Comparison of ENCODE assay signal across 8 mouse cellular contexts in genomic region chr13:55571027-55571751, GRCm38 (mm10). TPM values are rescaled to one million over a fixed set of nuclear protein-coding genes. Genes with fewer than 3 reads are reported as not detected.
DNase-seq lines count a peak whose midpoint lies in the region; ATAC-seq and TF ChIP-seq lines count a peak whose summit lies in the region.

Gene Fam193b (minus strand): TSS chr13:55571120.

- peaks cover 61% of the 10 kb centered on the region for H3K79me2 ChIP-seq in C2C12 (ENCODE audit: control insufficient read depth, insufficient read depth)

- DNase-seq in brain, embryonic 14.5 days (ENCODE audit: low read depth), result peak; percentile 96
- peak; percentile 94 for DNase-seq in kidney, postnatal 0 days (ENCODE audit: low spot score)
- peak; percentile 89 for DNase-seq in liver, embryonic 11.5 days (ENCODE audit: low spot score)
- DNase-seq in naive thymus-derived CD4-positive, alpha-beta T cell, adult 2 months (ENCODE audit: low read depth), result peak; percentile 94

- H3K27me3 ChIP-seq in C2C12 (ENCODE audit: control insufficient read depth, insufficient read depth, insufficient read length), result no peaks in the 10 kb centered on the region
- H3K27me3 ChIP-seq in erythroblast, embryonic 14.5 days (ENCODE audit: control insufficient read depth), result no peaks in the 10 kb centered on the region
- no peaks in the 10 kb centered on the region for H3K27me3 ChIP-seq in heart, embryonic 12.5 days (replicated peaks)
- no peaks in the 10 kb centered on the region for H3K27me3 ChIP-seq in kidney, postnatal 0 days (ENCODE audit: insufficient read depth, low read length)
- no peaks in the 10 kb centered on the region for H3K27me3 ChIP-seq in liver, embryonic 11.5 days (replicated peaks; ENCODE audit: control insufficient read depth, insufficient read depth, low read length)
- H3K27me3 ChIP-seq in stomach, embryonic 14.5 days (ENCODE audit: control insufficient read depth, insufficient read depth, low read length), result no peaks in the 10 kb centered on the region

- H3ac ChIP-seq in C2C12 (ENCODE audit: control insufficient read depth, insufficient read length, low read depth), result peak within 1 kb of the TSS; percentile 87

- H3K36me3 ChIP-seq in C2C12 (ENCODE audit: control insufficient read depth, insufficient read depth), result peaks cover 7% of the 10 kb centered on the region
- H3K36me3 ChIP-seq in erythroblast, embryonic 14.5 days (ENCODE audit: control insufficient read depth), result peaks cover 24% of the 10 kb centered on the region
- H3K36me3 ChIP-seq in heart, embryonic 12.5 days, result peaks cover 17% of the 10 kb centered on the region
- no peaks in the 10 kb centered on the region for H3K36me3 ChIP-seq in kidney, postnatal 0 days (ENCODE audit: insufficient read depth, low read length)
- H3K36me3 ChIP-seq in liver, embryonic 11.5 days (ENCODE audit: control insufficient read depth, insufficient read depth, low read length), result peaks cover 6% of the 10 kb centered on the region; the same call in 1 of the 2 replicates
- peaks cover 2% of the 10 kb centered on the region for H3K36me3 ChIP-seq in stomach, embryonic 14.5 days (ENCODE audit: control insufficient read depth, insufficient read depth, low read length)

- H3K9me3 ChIP-seq in erythroblast, embryonic 14.5 days (ENCODE audit: control insufficient read depth, low read length), result no peaks in the 10 kb centered on the region
- H3K9me3 ChIP-seq in heart, embryonic 12.5 days (replicated peaks), result peaks cover 2% of the 10 kb centered on the region; the same call in 1 of the 2 replicates
- no peaks in the 10 kb centered on the region for H3K9me3 ChIP-seq in kidney, postnatal 0 days (replicated peaks; ENCODE audit: low read length)
- H3K9me3 ChIP-seq in liver, embryonic 11.5 days (ENCODE audit: control insufficient read depth, low read length), result no peaks in the 10 kb centered on the region
- H3K9me3 ChIP-seq in stomach, embryonic 14.5 days (ENCODE audit: control insufficient read depth, low read depth, low read length), result no peaks in the 10 kb centered on the region; the same call in 1 of the 2 replicates

- ATAC-seq in heart, embryonic 12.5 days (ENCODE audit: insufficient number of reproducible peaks, low FRiP score), result peak; percentile 94
- ATAC-seq in kidney, postnatal 0 days (replicated peaks; ENCODE audit: low FRiP score, low read depth), result peak; percentile 91
- peak; percentile 93 for ATAC-seq in liver, embryonic 11.5 days (replicated peaks; ENCODE audit: low FRiP score)
- peak; percentile 93 for ATAC-seq in stomach, embryonic 14.5 days (ENCODE audit: insufficient number of reproducible peaks, insufficient read depth, low FRiP score, low read depth)

- peaks cover 33% of the 10 kb centered on the region for H3K79me3 ChIP-seq in C2C12 (ENCODE audit: low read depth)

- peak; percentile 31; the same call in 1 of the 2 replicates for TF ChIP-seq POLR2A in brain, embryonic 14.5 days (IDR thresholded peaks at IDR 0.05; ENCODE audit: borderline replicate concordance, extremely low read depth, insufficient read depth, insufficient read length, poor library complexity, severe bottlenecking)

- WGBS in heart, embryonic 12.5 days, result 2% methylated on average over 44 of the region's 47 CpGs
- 3% methylated on average over 30 of the region's 47 CpGs for WGBS in kidney, postnatal 0 days
- 3% methylated on average over 45 of the region's 47 CpGs for WGBS in liver, embryonic 11.5 days
- WGBS in stomach, embryonic 14.5 days, result 2% methylated on average over 42 of the region's 47 CpGs

- peak within 1 kb of the TSS; percentile 85 for H3K4me3 ChIP-seq in C2C12 (ENCODE audit: insufficient read depth, poor library complexity, severe bottlenecking)
- peak within 1 kb of the TSS; percentile 99 for H3K4me3 ChIP-seq in erythroblast, embryonic 14.5 days (replicated peaks)
- H3K4me3 ChIP-seq in heart, embryonic 12.5 days, result peak within 1 kb of the TSS; percentile 63
- H3K4me3 ChIP-seq in kidney, postnatal 0 days (replicated peaks; ENCODE audit: low read depth, low read length), result peak within 1 kb of the TSS; percentile 96
- H3K4me3 ChIP-seq in liver, embryonic 11.5 days (ENCODE audit: low read depth, low read length), result peak within 1 kb of the TSS; percentile 81
- H3K4me3 ChIP-seq in stomach, embryonic 14.5 days (ENCODE audit: low read depth, low read length), result peak within 1 kb of the TSS; percentile 88

- H3K4me2 ChIP-seq in heart, embryonic 12.5 days, result peak within 1 kb of the TSS; percentile 72
- H3K4me2 ChIP-seq in kidney, postnatal 0 days (ENCODE audit: low read length), result peak within 1 kb of the TSS; percentile 90
- H3K4me2 ChIP-seq in liver, embryonic 11.5 days, result peak within 1 kb of the TSS; percentile 95
- H3K4me2 ChIP-seq in stomach, embryonic 14.5 days (replicated peaks; ENCODE audit: low read depth, low read length), result peak within 1 kb of the TSS; percentile 92

- TF ChIP-seq CTCF in C2C12 (IDR thresholded peaks at IDR 0.05; ENCODE audit: control insufficient read depth, insufficient read depth, insufficient read length), result no peak
- TF ChIP-seq CTCF in brain, embryonic 14.5 days (IDR thresholded peaks at IDR 0.05; ENCODE audit: borderline replicate concordance, extremely low read depth, insufficient read depth, insufficient read length), result no peak
- TF ChIP-seq CTCF in kidney, postnatal 0 days (IDR thresholded peaks at IDR 0.05; ENCODE audit: low read depth), result no peak

- H3K27ac ChIP-seq in heart, embryonic 12.5 days (ENCODE audit: poor library complexity, severe bottlenecking), result peak within 1 kb of the TSS; percentile 77
- H3K27ac ChIP-seq in kidney, postnatal 0 days, result peak within 1 kb of the TSS; percentile 91
- peak within 1 kb of the TSS; percentile 81 for H3K27ac ChIP-seq in liver, embryonic 11.5 days (ENCODE audit: low read depth, low read length)
- H3K27ac ChIP-seq in stomach, embryonic 14.5 days (ENCODE audit: low read length), result peak within 1 kb of the TSS; percentile 88

- peak within 1 kb of the TSS; percentile 85 for H3K9ac ChIP-seq in heart, embryonic 12.5 days
- H3K9ac ChIP-seq in kidney, postnatal 0 days (ENCODE audit: low read depth, low read length), result peak within 1 kb of the TSS; percentile 96
- peak within 1 kb of the TSS; percentile 95 for H3K9ac ChIP-seq in liver, embryonic 11.5 days (ENCODE audit: low read depth, low read length)
- peak within 1 kb of the TSS; percentile 95 for H3K9ac ChIP-seq in stomach, embryonic 14.5 days (replicated peaks; ENCODE audit: low read depth, low read length)

- H3K4me1 ChIP-seq in erythroblast, embryonic 14.5 days (ENCODE audit: control insufficient read depth), result peaks cover 33% of the 10 kb centered on the region
- peaks cover 22% of the 10 kb centered on the region for H3K4me1 ChIP-seq in heart, embryonic 12.5 days (replicated peaks)
- peaks cover 12% of the 10 kb centered on the region for H3K4me1 ChIP-seq in kidney, postnatal 0 days (replicated peaks; ENCODE audit: insufficient read depth, low read length)
- H3K4me1 ChIP-seq in liver, embryonic 11.5 days (replicated peaks; ENCODE audit: control insufficient read depth, insufficient read depth, low read length), result peaks cover 11% of the 10 kb centered on the region
- H3K4me1 ChIP-seq in stomach, embryonic 14.5 days (ENCODE audit: control insufficient read depth, insufficient read depth, low read length), result peaks cover 13% of the 10 kb centered on the region

TF ChIP-seq in C2C12, 6 proteins besides CTCF, POLR2A, EP300 and RAD21:
- TF ChIP-seq MYOG (IDR thresholded peaks at IDR 0.05; ENCODE audit: control insufficient read depth, extremely low read depth, insufficient read length) (no peak), USF1 (IDR thresholded peaks at IDR 0.05; ENCODE audit: low read depth) (no peak), CEBPB (IDR thresholded peaks at IDR 0.05; ENCODE audit: low read depth) (no peak), MAX (IDR thresholded peaks at IDR 0.05) (no peak), MYOD1 (IDR thresholded peaks at IDR 0.05; ENCODE audit: control insufficient read depth, insufficient read length, low read depth) (no peak), FOSL1 (IDR thresholded peaks at IDR 0.05; ENCODE audit: insufficient read depth, low read length, poor library complexity, severe bottlenecking) (no peak)

RNA-seq across cellular contexts. Expression of gene Fam193b, which starts in this region (rescaled TPM):
- polyA plus RNA-seq in C2C12 (2012; fragmentation: generic; extraction: Trizol), result 15.9 TPM
- polyA plus RNA-seq in brain, embryonic 14.5 days (2012; rRNA removed), result 161 and 190 TPM in 2 replicates
- polyA plus RNA-seq in erythroblast, embryonic 14.5 days (2012), result 9.1 and 10.2 TPM in 2 replicates
- polyA plus RNA-seq in heart, embryonic 12.5 days (2016; fragmentation: Nextera tagmentation; extraction: Ambion mirVana), result 24.3 and 24.4 TPM in 2 replicates
- 23.9 and 24.9 TPM in 2 replicates for polyA plus RNA-seq in kidney, postnatal 0 days (2015; fragmentation: Nextera tagmentation; extraction: Ambion mirVana)
- 18.7 and 25.3 TPM in 2 replicates for polyA plus RNA-seq in liver, embryonic 11.5 days (2014; fragmentation: Nextera tagmentation; extraction: Ambion mirVana)
- polyA plus RNA-seq in stomach, embryonic 14.5 days (2014; fragmentation: Nextera tagmentation; extraction: Ambion mirVana), result 30.9 and 39.6 TPM in 2 replicates

Comparison
In these comparisons a context has a peak if more than half of its experiments do, and no peak if none do; other contexts are left out.
1. Peak in every context shown above with its lines: DNase-seq, ATAC-seq, H3K4me3 ChIP-seq and H3K27ac ChIP-seq.